Mouse (Mus musculus) kidney, postnatal 4 days (tissue): ENCODE results near the gene Epyc.
A peak's percentile ranks its signal among the peaks of the same experiment; 100 is the strongest.

Experiments
- DNase-seq, 2 experiments: peaks; one replicate each; pipeline ENCODE4 v3.0.0; 2021; ENCODE audit warnings: mixed read lengths in 2 of 2

Epyc gene

DNA sequence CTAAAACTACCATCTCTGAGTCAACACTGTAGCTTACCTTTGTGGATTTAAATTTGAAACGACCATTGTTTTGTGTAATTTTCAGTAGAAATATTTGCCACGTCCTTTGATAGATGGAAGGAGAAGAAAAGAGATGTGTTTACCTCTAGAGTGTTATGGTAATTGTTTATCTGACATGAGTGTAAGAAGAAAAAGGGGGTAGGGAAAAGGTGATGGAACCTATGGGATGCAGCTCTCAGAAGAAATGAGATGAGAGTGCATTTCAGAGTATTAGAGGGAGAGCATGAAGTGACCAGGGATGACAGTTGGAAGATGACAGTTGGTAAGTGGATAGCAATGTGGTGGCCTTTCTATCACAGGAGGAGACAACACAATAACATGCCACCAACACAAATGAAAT, at the start of gene Epyc:
TSS of gene Epyc (plus strand) at position 301 of the 400 bp plus-strand sequence.
- DNase-seq = no peak

DNA sequence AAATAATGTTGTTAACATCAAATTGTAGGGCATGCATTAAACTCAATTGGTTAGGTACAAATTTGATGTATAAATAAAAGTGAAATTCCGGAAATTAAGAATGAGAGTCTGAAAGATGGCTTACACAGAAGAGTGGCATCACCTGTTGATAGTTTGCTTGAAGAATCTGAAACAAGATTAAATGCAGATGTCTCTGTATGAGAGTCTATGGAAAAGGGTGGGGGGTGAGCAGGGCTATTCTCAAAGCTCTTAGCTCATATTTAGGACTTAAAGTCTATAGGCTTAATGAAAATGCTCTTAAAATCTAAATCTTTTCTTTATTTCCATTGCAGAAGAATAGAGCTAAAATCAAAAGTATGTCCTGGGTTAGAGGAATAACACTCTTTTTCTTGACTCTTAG, 48.2 kb upstream of the Epyc start:
- no peak for DNase-seq

DNA sequence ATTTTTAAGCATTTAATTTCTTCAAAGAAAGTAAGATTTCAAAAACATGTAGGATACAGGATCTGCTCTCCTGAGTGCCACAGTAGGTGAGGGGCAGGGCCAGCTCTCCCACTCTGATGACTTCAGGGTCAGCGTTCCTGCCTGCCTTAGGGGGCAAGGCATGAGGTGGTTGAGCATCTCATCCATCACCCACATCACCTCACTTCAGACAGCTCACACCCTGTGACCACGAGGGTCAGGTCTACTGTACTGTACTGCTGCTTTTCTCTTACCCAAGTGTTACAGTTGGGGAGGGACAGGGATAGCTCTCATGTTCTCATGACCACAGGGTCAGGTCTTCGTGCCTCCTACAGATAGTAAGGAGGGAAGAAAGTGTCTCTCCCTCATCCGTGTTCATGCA, 42.1 kb upstream of the Epyc start:
- no peak for DNase-seq

- DNase-seq = no peak
Measured at GRCm38 (mm10) chr10:97603256-97603655, 40.6 kb upstream of the Epyc start.

GRCm38 (mm10) chr10:97606579-97606978, 37.3 kb upstream of the Epyc start, which contains the start of gene Kera:
Kera (plus strand) TSS chr10:97606879.
- DNase-seq = no peak

DNA sequence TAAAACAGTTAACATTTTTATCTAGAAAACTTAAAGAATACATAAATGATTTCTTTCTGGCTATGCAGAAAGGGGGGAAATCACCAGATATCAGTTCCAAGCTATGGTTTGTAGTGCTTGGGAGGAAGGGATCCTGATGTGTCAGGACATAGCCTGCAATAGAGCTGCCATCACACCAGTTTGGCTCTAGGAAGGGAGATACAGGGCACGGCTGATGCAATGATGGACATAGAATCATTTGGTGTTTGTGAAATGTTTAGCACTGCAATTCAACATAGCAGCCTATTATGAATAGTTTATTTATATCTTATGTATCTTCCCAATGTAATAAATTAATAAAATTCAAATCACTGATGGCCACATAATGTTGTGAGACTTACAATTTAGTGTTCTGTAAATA, 21.5 kb upstream of the Epyc start:
- DNase-seq = no peak

DNA sequence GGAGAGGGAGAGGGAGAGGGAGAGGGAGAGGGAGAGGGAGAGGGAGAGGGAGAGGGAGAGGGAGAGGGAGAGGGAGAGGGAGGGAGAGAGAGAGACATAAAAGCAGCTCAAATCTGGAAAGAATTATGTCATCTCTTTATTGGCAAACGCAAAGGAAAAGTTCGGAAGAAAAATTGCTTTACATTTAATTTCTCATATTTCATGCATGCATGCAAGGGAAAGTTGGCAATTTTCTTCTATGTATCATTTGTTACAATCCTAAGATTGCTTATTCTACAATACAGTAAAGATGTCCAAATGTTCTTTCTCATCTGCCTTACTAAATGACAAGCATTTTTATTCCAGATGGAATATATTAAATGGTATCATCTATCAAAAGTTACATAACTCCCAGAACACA, 19.5 kb upstream of the Epyc start:
- DNase-seq = no peak

DNA sequence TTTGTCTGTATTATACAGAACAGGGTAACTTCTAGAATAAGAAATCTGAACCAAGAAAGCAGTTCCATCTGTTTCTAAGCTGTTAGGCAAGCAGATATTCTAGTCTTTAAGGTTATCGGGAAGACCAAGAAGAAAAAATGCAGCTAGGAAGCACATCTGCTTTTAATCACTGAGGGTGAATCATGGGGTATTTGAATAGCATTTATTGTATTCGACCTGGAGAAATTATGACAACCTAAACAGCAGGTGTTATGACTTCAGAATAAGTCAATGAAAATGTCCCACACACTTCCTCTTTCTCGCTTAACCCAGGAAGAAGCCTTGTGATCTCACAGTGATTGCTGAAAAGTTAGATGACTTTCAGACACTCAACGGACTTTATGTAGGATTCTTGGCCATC, 18.8 kb upstream of the Epyc start:
- DNase-seq = no peak

DNA sequence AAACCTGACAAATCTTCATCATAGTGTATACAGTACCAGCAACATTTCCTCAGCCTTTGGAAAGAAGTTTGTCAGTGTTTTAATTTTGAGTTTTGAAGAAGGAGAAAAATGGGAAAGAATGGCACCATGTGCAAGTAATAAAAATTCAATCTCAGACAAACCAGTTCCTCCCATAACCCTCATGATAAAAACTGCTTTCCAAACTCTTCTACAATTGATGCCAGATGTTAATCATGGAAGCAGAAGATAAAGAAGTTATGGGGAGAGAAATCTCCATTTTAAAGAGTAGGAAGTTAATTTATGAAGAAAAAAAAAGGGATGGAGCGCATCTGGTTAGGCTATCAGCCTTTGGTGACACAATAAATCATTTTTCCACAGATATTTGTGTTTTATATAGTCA, 17.3 kb upstream of the Epyc start:
- DNase-seq = no peak

- DNase-seq = no peak
Measured at GRCm38 (mm10) chr10:97631061-97631460, 12.8 kb upstream of the Epyc start.

DNA sequence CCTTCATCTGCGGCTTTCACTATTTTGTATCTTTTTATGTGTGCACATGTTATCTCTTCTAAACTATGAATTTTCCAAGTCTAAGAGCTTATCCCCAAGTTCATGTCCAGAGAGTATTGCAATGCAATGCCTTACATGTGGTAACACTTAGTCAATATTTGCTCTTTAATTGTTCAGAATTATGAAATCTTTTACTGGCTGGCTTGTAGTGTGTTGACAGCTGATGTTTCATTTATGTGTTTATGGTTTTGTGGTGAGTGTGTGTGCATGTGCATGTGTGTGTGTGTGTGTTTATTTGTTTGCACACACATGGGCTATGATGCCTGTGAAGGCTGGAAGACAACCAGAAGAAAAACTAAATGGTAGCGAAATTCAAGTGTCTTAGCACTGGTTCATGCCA, 1.9 kb upstream of the Epyc start:
- DNase-seq = no peak

- no peak for DNase-seq
Measured at GRCm38 (mm10) chr10:97650334-97650733, 6.5 kb downstream of the Epyc start.

- DNase-seq = no peak
Measured at GRCm38 (mm10) chr10:97659489-97659888, 15.6 kb downstream of the Epyc start.

DNA sequence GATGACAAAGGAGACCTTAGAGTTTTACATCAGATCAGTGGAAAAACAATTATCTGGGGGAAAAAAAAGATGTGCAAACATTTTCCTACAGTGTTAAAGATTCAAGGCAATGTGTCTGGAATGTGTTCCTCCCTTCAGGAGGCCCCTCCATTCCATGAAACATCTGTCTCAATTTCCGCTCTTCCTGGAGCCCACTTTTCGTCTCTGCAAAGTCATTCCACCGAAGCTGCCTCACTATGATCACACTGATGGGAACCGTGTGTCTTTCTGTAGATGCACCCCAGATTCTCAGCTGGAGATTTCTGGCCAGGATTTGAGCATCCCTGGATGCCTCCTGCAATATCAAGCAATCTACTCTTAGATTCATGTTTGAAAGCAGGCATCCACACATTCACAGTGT, 24.8 kb downstream of the Epyc start:
- DNase-seq = peak in 1 of 2 experiments; percentile 19

GRCm38 (mm10) chr10:97670202-97670601, 26.3 kb downstream of the Epyc start:
- DNase-seq = peak in 1 of 2 experiments; percentile 27

DNA sequence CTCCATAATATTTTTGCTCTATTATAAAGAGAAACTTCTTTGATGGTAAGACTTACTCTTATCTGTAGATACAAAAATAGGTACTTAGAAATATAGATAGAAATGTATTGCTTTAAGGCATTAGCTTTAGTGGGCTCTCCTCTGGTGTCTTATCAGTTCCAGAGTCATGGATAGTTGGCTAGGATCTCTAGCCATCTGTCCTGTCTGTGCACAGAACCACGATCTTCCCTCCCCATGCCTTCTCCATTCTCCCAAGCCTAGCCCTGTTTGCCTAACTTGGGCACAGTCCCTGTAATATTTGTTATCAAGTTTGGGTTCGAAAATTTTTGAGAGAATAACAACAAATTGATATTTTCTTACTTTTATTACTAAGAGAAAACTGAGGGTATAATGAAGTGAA, 29.4 kb downstream of the Epyc start:
- DNase-seq = no peak

DNA sequence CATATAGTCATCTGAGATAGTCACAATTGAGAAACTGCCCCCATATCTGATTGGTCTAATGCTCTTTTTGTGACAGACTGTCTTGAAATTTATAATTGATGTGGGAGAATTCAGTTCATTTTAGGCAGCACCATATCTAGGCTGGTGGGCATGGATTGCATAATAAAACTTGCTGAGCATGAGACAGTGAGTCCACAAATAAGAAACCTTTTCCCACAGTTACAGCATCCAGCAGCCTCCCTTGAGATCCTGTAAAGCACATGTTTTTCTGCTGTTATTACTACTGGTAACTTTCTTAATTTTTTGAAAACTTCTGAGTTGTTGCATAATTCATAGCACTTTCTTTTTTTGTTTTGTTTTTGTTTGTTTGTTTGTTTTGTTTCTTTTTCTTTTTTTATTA, 39.1 kb downstream of the Epyc start:
- no peak for DNase-seq

DNA sequence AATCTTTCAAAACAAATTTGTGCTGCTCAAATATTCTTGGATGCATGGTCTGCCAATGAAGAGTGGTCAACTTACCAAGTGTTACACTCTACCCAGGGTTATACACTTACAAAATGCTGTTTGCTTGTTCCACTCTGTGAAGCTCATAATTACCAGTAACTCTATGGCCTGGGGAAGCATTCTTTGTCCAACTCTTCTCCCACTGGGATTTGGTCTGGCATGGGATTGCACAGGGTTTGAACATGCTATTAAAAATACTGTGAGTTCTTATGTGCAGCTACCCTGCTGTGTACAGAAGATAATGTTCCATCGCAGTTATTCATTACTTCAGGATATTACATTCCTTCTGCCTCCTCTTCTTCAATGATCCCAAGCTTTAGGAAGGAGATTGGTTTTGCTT, 43.3 kb downstream of the Epyc start:
- no peak for DNase-seq

DNA sequence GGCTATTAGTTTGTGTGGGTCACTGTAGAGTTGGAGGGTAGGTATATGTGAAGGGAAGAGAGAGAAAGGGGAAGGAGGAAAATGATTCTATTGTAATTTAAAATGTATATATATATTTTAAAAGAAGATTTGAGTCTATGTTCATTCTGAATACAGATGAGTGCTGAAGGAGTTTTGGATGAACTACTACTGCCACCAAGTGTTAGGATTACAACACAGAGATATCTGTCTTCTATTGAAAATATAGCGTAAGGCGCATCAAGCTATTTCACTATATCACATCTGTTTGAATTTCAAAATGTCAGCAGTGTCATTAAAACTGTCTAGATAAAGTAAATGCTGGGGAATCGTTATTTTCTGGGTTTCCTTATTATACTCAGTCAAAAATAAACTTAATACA, 45.6 kb downstream of the Epyc start:
- DNase-seq = no peak

DNA sequence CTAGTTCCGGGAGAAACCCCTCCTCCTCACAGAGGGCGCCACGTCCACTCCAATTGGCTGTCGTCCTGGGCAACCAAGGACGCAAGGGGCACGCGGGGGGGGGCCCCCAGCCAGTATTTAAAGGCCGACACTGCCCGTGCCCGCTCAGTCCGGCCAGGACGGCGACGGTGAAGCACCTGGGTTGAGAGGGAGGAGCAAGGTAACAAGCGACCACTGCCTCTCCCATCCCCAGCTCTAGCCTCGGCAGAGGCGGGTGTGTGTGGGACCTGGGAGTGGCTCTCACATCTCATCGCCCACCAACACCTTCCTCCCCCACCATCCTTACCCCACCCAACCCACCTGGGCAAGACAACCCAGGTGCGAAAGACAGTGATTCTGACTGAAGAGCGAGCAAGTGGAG, 49.0 kb downstream of the Epyc start, which contains the start of gene Ccer1:
TSS of gene Ccer1 (plus strand) at position 147 of the 400 bp plus-strand sequence.
- no peak for DNase-seq

DNA sequence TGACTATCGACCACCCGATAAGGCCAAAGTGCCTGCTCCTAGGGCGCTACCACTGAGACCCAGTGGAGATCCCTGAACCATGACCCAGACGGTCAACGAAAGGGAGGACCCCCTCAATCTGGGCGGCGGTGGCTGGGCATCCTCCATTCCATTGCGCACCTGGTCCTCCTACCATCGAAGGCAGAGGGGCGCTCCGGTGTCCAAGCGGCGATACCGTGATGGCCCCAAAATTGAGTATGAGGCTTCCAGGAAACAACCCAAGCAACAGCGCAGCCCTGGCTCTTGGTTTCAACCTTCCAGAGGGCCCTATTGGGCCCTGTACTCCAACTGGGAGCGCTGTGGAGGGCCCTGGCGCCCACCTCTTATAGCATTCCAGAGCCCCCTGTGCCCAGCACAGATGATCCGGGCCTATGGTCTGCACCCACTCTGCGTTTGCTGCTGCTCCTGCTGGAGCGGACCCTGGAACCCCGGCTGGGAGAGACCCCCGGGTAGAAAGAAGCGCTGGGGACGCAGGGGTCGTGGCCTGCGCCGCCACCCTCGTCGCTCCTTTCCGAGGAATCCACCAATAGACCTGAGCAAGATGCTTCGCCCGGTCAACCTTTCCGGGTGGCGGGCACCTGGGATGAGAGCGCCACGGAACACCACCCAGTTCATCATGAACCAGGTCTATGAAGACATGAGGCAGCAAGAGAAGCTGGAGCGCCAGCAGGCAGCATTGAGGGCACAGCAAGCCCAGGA, 49.7 kb downstream of the Epyc start:
- no peak for DNase-seq

GRCm38 (mm10) chr10:97702321-97702720, 58.5 kb downstream of the Epyc start:
- no peak for DNase-seq

GRCm38 (mm10) chr10:97704562-97704961, 60.7 kb downstream of the Epyc start:
- DNase-seq = peak; percentile 56 to 59

DNA sequence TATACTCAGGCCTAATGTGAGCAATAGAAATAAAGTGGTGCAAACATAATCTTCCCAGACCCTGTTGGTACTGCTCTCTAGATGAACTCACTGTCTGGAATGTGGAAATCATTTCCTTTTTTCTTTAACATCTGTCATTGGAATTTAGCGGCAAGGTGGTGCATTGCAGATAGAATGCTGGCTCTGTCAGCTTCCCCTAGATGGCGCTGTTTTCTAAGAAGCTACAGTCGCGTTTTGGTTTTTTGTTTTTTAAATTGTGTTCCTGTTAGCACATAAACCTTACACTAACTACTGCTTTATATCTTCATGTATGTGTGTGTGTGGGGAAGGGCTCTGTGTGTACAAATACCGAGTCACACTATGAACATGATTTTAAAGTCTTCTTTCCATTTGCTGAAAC, 68.8 kb downstream of the Epyc start:
- peak; percentile 44 to 56 for DNase-seq

DNA sequence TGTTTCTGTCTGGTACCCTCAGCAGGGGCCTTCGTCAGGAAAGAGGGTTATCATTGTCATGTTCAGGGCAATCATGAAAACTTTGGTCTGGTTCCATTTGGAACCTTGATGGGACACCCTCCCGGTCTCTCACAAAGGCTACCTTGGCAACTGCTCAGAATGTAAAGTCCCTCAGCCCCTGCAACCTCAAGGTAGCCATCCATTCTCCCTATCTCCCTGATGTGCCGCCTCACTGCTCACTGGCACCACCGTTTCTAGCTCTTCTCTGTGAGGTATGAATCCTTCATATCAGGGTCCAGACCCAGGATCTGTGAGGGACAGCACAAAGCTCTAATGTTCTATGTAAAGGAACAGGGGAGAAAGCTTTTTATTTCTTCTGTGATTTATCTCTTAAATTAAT, 70.7 kb downstream of the Epyc start:
- DNase-seq = no peak
